Mouse (Mus musculus) MEL-GATA-1-ER (cell line): ENCODE measurements around the gene Aldh4a1.

Experiments
- DNase-seq: peaks from one replicate; pipeline ENCODE4 v3.0.0-alpha.2; 2012; ENCODE audit warnings: low read depth; ENCODE audit errors: extremely low read depth

Gene Aldh4a1

GRCm38 (mm10) chr4:139619765-139620164 lies 2.9 kb upstream of the Aldh4a1 start:
- DNase-seq = no peak

- no peak for DNase-seq
These were observed 909 bp downstream of the Aldh4a1 start for GRCm38 (mm10) chr4:139623434-139624115.

GRCm38 (mm10) chr4:139624116-139624489 lies 1.4 kb downstream of the Aldh4a1 start:
- DNase-seq = no peak

GRCm38 (mm10) chr4:139624706-139625105 lies 2.0 kb downstream of the Aldh4a1 start:
- no peak for DNase-seq

GRCm38 (mm10) chr4:139627361-139627760 lies 4.7 kb downstream of the Aldh4a1 start:
- no peak for DNase-seq

GRCm38 (mm10) chr4:139630171-139630570 lies 7.5 kb downstream of the Aldh4a1 start:
- DNase-seq = no peak

- no peak for DNase-seq
These were observed 8.5 kb downstream of the Aldh4a1 start for GRCm38 (mm10) chr4:139631141-139631540.

- DNase-seq = no peak
These were observed 9.0 kb downstream of the Aldh4a1 start for GRCm38 (mm10) chr4:139631569-139632253.

GRCm38 (mm10) chr4:139632254-139632580 lies 9.6 kb downstream of the Aldh4a1 start:
- no peak for DNase-seq

- no peak for DNase-seq
These were observed 13.7 kb downstream of the Aldh4a1 start for GRCm38 (mm10) chr4:139636373-139636772.

- no peak for DNase-seq
These were observed 15.2 kb downstream of the Aldh4a1 start for GRCm38 (mm10) chr4:139637847-139638246.

GRCm38 (mm10) chr4:139638356-139638755 lies 15.7 kb downstream of the Aldh4a1 start:
- no peak for DNase-seq

GRCm38 (mm10) chr4:139639801-139640200 lies 17.1 kb downstream of the Aldh4a1 start:
- DNase-seq = no peak

GRCm38 (mm10) chr4:139640333-139640732 lies 17.7 kb downstream of the Aldh4a1 start:
- no peak for DNase-seq

- peak; percentile 22 for DNase-seq
These were observed 18.1 kb downstream of the Aldh4a1 start for GRCm38 (mm10) chr4:139640775-139641174.

GRCm38 (mm10) chr4:139641829-139642425 lies 19.3 kb downstream of the Aldh4a1 start:
- no peak for DNase-seq

- peak; percentile 26 for DNase-seq
These were observed 21.3 kb downstream of the Aldh4a1 start for GRCm38 (mm10) chr4:139643972-139644371.

- DNase-seq = no peak
These were observed 24.2 kb downstream of the Aldh4a1 start for GRCm38 (mm10) chr4:139646916-139647315.

GRCm38 (mm10) chr4:139650086-139650743 lies 27.5 kb downstream of the Aldh4a1 start:
- no peak for DNase-seq

- DNase-seq = no peak
These were observed 28.2 kb downstream of the Aldh4a1 start for GRCm38 (mm10) chr4:139650907-139651306.

GRCm38 (mm10) chr4:139653238-139653637 lies 30.6 kb downstream of the Aldh4a1 start, which contains the start of gene Tas1r2:
Tas1r2 (plus strand) TSS chr4:139653538.
- no peak for DNase-seq

- DNase-seq = no peak
These were observed 39.2 kb downstream of the Aldh4a1 start for GRCm38 (mm10) chr4:139661897-139662296.
